Mouse (Mus musculus) lung, postnatal 4 days (tissue): Measurements from ENCODE around the gene Trp53i11.

ENCODE experiments used
- DNase-seq, 2 experiments: peaks; one replicate each; pipeline ENCODE4 v3.0.0; 2021

Gene Trp53i11

GRCm38 (mm10) chr2:93200681-93201340, 13.5 kb downstream of the Trp53i11 start:
- DNase-seq: no peak

- DNase-seq: no peak
These were observed 14.6 kb downstream of the Trp53i11 start for GRCm38 (mm10) chr2:93201997-93202396.

GRCm38 (mm10) chr2:93202782-93203181, 15.4 kb downstream of the Trp53i11 start:
- no peak for DNase-seq

- peak; percentile 67 to 72 for DNase-seq
These were observed 16.3 kb downstream of the Trp53i11 start for GRCm38 (mm10) chr2:93203682-93204081.

GRCm38 (mm10) chr2:93204571-93204970, 17.2 kb downstream of the Trp53i11 start:
- no peak for DNase-seq

GRCm38 (mm10) chr2:93206126-93206525, 18.8 kb downstream of the Trp53i11 start:
- no peak for DNase-seq

- DNase-seq: no peak
These were observed 25.0 kb downstream of the Trp53i11 start for GRCm38 (mm10) chr2:93212386-93212785.

GRCm38 (mm10) chr2:93212865-93213264, 25.5 kb downstream of the Trp53i11 start:
- no peak for DNase-seq

GRCm38 (mm10) chr2:93214192-93214591, 26.8 kb downstream of the Trp53i11 start:
- peak; percentile 49 to 59 for DNase-seq

- DNase-seq: no peak
These were observed 28.4 kb downstream of the Trp53i11 start for GRCm38 (mm10) chr2:93215790-93216189.

GRCm38 (mm10) chr2:93217015-93217414, 29.7 kb downstream of the Trp53i11 start:
- peak; percentile 86 to 88 for DNase-seq

- DNase-seq: no peak
These were observed 31.1 kb downstream of the Trp53i11 start for GRCm38 (mm10) chr2:93218353-93218990.

GRCm38 (mm10) chr2:93219576-93219975, 32.2 kb downstream of the Trp53i11 start:
- DNase-seq: no peak

GRCm38 (mm10) chr2:93220447-93220846, 33.1 kb downstream of the Trp53i11 start:
- DNase-seq: no peak

GRCm38 (mm10) chr2:93223463-93223862, 36.1 kb downstream of the Trp53i11 start:
- peak in 1 of 2 experiments; percentile 58 for DNase-seq

- DNase-seq: peak; percentile 82 to 88
These were observed 39.6 kb downstream of the Trp53i11 start for GRCm38 (mm10) chr2:93226606-93227595.

- DNase-seq: peak; percentile 43 to 69
These were observed 40.5 kb downstream of the Trp53i11 start for GRCm38 (mm10) chr2:93227713-93228479.

- DNase-seq: no peak
These were observed 41.1 kb downstream of the Trp53i11 start for GRCm38 (mm10) chr2:93228480-93228824.

GRCm38 (mm10) chr2:93232141-93232540, 44.8 kb downstream of the Trp53i11 start:
- no peak for DNase-seq

- no peak for DNase-seq
These were observed 49.7 kb downstream of the Trp53i11 start for GRCm38 (mm10) chr2:93237055-93237454.

- DNase-seq: no peak
These were observed 51.5 kb downstream of the Trp53i11 start for GRCm38 (mm10) chr2:93238864-93239263.

GRCm38 (mm10) chr2:93242166-93242565, 54.8 kb downstream of the Trp53i11 start:
- DNase-seq: no peak
